Mouse (Mus musculus): ENCODE measurements at regions not wholly inside any gene's neighbourhood (a gene's known extent, or its start where the extent isn't known, plus 50 kb on each side); places are given as distances from the start of the nearest gene placed in this dataset.

DNA sequence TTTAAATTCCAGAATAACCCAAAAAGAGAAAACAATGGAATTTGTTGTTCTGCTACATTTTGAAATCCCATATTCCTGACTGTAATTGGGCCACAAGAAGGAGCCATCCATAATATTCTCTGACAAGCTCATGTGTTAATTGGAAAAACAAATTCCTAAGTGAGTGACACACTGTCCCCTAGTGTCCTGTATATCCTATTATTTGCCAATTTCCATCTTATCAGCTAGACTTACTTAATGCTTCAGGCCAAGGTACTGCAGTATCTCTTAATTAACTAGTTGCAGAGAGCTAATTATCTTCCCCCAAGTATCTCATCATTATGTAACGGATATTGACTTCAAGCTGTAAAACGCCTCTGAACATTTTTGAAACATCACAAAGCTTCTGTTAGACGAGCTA, 84.5 kb upstream of the Stxbp6 start:
- no peak for TF ChIP-seq CTCF (IDR thresholded peaks at IDR 0.05; ENCODE audit: low read depth, low read length)
- no peak for TF ChIP-seq POLR2A (IDR thresholded peaks at IDR 0.05; ENCODE audit: insufficient read depth, low read length)
- TF ChIP-seq EP300 (IDR thresholded peaks at IDR 0.05; ENCODE audit: insufficient read depth, low read depth, low read length) = no peak

All from ES-Bruce4 (cell line).